Mouse (Mus musculus): ENCODE measurements around the gene Hist1h2ao. TPM values are rescaled to one million over a fixed set of nuclear protein-coding genes. Genes with fewer than 3 reads are reported as not detected.
"Not testable (repeated sequence)": the region's sequence is repeated elsewhere in the genome, so short reads cannot be mapped to it uniquely, and the experiment has no call there.

The Hist1h2ao gene
- total RNA-seq, 2 experiments from 2014 or later, result 1.2 to 2.3 TPM

- intact Hi-C loops (cut with DNase I), result loop anchor here (10.0 kb wide), 1 partner anchor 1856 kb away; the partner anchor contains the start of genes Hist1h2ac and Hist1h2bc
- H3K27ac ChIP-seq, result no peak overlapping the region
- DNase-seq, result no peak
- no peak overlapping the region for H3K4me3 ChIP-seq
- no peak for TF ChIP-seq CTCF (IDR thresholded peaks at IDR 0.05)
Observed at GRCm38 (mm10) chr13:21828511-21828910, 18.2 kb downstream of the Hist1h2ao start.

GRCm38 (mm10) chr13:21830344-21830743, 20.1 kb downstream of the Hist1h2ao start:
- DNase-seq, result no peak
- intact Hi-C loops (cut with DNase I), result no loop called here
- no peak for TF ChIP-seq CTCF (IDR thresholded peaks at IDR 0.05)
- H3K27ac ChIP-seq, result no peak overlapping the region
- H3K4me3 ChIP-seq, result no peak overlapping the region

DNA sequence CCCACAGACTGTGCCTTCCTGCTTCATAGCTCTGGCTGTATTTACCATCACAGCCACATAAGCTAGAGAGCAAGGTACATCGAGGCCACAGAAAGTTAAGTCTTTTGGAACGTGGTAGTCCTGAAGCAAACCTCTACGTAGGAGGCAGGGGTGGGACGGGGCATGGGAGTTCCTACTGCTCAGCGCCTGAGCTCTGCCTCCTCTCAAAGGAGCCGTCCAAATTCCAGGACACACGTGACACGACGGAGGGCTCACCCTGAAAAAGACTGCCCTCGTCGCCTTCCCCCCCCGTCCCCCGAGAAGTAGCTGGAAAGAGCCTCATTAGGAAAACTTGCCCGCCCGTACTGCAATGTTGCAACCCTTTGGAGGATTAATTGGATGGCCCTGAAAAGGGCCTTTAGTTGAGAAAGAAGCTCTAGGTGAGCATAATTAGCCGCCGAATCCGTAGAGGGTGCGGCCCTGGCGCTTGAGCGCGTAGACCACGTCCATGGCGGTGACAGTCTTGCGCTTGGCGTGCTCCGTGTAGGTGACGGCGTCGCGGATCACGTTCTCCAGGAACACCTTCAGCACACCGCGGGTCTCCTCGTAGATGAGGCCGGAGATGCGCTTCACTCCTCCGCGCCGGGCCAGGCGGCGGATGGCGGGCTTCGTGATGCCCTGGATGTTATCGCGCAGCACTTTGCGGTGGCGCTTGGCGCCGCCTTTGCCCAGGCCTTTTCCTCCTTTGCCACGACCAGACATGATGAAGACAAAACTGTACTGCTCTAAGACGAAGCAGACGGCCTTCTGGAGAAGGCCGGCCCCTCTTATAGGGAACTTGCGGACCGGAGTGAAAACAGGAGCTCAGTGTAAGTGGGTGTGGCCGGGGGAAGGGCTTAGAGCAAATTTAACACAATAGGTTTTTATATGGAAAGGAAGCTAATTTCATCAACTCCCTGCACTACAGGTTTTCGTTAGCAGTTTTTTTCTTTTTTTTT, 21.4 kb downstream of the Hist1h2ao start, which contains the start of gene Hist1h4n:
Hist1h4n (minus strand) TSS at position 779 of the 977 bp plus-strand sequence.
- H3K27ac ChIP-seq; DNase-seq; intact Hi-C loops (cut with DNase I): not testable (repeated sequence)
- H3K4me3 ChIP-seq, result peak within 1 kb of the TSS; percentile 42

GRCm38 (mm10) chr13:21833461-21833860, 23.2 kb downstream of the Hist1h2ao start, which contains the start of the genes Hist1h2ap and Hist1h2br:
Hist1h2ap (minus strand) TSS chr13:21833507.
Hist1h2br (plus strand) TSS chr13:21833743.
- intact Hi-C loops (cut with DNase I); H3K4me3 ChIP-seq; H3K27ac ChIP-seq; DNase-seq: not testable (repeated sequence)

DNA sequence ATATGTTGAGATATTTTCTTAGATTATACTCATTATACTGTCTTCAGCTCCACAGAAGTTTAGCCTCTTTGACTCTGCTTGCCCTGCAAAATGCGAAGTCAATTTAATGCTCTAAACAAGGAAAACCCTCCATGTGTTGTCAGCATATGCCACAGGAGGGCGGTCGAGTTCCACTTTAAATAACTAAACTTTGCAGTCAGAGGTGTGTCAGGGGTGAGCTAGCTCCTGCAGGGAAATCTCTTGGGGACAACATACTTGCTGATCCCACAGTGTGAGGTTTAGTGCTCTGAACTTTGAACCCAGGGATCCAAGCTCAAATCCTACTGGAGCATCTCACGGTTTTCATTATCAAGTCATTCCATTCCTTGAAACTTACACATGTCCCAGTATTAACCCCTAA, 30.2 kb downstream of the Hist1h2ao start:
- intact Hi-C loops (cut with DNase I); H3K4me3 ChIP-seq; H3K27ac ChIP-seq; DNase-seq: not testable (repeated sequence)

- DNase-seq; H3K4me3 ChIP-seq; H3K27ac ChIP-seq; intact Hi-C loops (cut with DNase I): not testable (repeated sequence)
Observed at GRCm38 (mm10) chr13:21846356-21846755, 36.1 kb downstream of the Hist1h2ao start.

DNA sequence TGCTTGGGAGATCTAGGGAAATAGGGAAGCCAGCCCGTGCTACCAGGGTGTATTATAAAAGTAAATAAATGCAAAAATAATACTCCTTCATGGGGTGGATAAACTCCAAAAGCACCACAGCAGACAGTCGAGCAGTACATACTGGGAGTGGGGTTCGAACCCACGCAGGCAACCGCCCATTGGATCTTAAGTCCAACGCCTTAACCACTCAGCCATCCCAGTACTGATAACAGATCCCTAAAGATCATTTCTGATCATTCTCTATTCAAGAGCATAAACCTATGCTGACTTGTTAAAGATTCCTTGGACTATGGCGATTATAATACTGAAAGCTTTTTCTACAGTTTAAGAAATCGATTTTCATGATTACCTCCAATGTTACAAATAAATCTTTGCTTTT, 37.6 kb downstream of the Hist1h2ao start:
- intact Hi-C loops (cut with DNase I), result no loop called here
- H3K27ac ChIP-seq, result no peak overlapping the region
- no peak overlapping the region for H3K4me3 ChIP-seq
- TF ChIP-seq CTCF (IDR thresholded peaks at IDR 0.05), result no peak
- no peak for DNase-seq

DNA sequence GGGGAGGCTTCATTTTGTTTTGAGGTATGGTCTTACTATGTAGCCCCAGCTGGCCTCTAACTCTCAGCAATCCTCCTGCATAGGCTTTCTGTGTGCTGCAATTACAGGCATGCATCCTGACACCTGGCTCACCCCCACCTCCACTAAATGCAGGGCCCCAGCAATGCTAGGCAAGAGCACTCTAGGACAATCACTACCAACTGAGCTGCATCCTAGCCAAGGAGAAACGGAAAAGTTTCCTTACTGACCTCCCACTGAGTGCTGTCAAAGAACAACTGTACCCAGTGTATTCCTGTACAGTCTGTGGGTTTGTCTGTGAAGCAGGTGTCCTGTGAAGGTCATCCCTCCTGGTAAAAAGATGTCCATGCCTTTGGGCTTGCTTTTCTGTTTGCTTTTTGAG, 40.4 kb downstream of the Hist1h2ao start:
- not testable (repeated sequence) for H3K27ac ChIP-seq, DNase-seq, H3K4me3 ChIP-seq
- intact Hi-C loops (cut with DNase I), result loop anchor here (10.0 kb wide), 3 partner anchors 94 to 1594 kb away; partner anchors contain the start of gene Zfp184

DNA sequence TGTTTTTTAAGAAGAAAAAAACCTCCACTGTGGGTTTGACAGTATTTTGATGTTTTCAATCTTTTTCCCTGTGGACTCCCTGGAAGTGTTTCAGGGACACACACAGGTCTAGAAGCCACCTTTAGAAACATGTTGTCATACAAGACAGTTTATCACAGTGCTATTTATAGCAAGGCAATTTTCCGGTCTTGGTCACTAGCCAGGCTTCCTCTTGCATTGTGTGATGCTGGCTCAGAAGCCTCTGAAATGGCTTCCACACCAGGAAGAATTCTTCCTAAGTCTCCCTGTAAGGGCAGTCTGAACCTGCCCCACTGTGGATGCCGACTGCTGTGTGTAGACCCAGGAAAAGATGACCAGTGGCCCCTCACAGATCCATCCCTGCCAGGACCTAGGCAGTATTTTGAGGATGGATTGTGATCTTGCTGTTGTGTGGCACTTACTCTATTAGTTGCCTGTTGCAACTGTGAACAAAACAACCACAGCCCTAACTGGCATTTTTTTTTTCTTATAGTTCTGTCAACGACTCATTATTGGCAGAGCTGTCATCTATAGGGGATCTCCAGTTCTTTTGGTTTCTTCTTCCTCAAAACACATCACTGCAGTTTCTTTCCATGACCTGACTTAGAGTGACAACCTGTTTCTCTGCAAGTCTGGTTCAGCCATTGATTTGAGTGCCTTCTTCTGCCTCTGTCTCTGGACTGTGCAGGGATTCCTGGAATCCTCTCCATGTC, 42.1 kb downstream of the Hist1h2ao start:
- TF ChIP-seq CTCF (IDR thresholded peaks at IDR 0.05), result no peak
- H3K4me3 ChIP-seq, result no peak overlapping the region
- DNase-seq, result peak; percentile 39
- peak overlapping the region; percentile 69 for H3K27ac ChIP-seq
- intact Hi-C loops (cut with DNase I), result loop anchor here (10.0 kb wide), 3 partner anchors 92 to 1592 kb away; partner anchors contain the start of gene Zfp184

DNA sequence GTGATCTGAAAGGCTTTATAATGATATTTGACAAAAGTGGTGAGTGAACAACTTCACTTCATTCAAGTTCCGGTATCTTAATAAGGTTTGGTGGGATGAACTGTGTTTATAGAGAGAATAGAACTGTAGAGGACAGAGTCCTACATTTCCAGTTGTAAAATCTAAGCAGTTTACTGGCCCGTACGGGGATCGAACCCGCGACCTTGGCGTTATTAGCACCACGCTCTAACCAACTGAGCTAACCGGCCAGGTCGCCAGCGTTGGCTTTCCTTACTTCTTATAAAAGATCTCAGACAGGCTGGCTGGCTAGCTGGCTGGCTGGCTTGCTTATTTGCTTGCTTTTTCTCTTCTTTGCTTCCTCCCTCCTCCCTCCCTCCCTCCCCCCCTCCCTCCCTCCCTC, 44.9 kb downstream of the Hist1h2ao start:
- peak; percentile 72 for DNase-seq
- no peak overlapping the region for H3K27ac ChIP-seq
- TF ChIP-seq CTCF (IDR thresholded peaks at IDR 0.05), result no peak
- intact Hi-C loops (cut with DNase I), result loop anchor here (10.0 kb wide), 3 partner anchors 90 to 1590 kb away; partner anchors contain the start of gene Zfp184
- H3K4me3 ChIP-seq, result peak overlapping the region; percentile 75

DNA sequence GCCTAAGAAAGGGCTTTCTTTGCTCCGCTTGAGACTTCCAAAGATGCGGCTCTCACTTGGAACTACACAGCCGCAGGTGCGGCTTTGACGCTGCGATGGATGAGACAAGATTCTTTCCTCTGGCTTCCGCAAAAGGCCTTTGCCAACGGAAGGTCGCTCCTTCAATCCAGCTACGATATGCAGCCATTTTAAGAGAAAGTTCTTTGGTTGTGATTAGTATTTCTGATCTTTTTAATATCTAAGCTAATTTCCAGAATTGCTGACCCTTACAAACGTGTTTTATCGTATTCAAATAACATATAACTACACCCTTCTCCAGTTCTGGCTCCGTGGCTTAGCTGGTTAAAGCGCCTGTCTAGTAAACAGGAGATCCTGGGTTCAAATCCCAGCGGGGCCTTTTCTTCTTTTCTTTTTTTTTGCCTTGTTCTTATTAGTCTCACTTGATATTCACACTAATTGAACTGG, 45.5 kb downstream of the Hist1h2ao start:
- Histone ChIP-seq H3K4me3 (peak overlapping the region; percentile 75), H3K27ac (no peak overlapping the region)
- intact Hi-C loops (cut with DNase I), result loop anchor here (10.0 kb wide), 3 partner anchors 89 to 1589 kb away; partner anchors contain the start of gene Zfp184
- DNase-seq, result no peak
- TF ChIP-seq CTCF (IDR thresholded peaks at IDR 0.05), result no peak

Small RNAs within 50 kb of the gene (microRNA-seq; reads per million reads assigned to microRNA genes)
- not detected for gene Gm19658
- gene Gm44346, result not detected
- gene Gm44466, result not detected

Other genes with a start within 250 kb of the Hist1h2ao start
- not detected for gene Olfr1364, start 228.7 kb upstream of the Hist1h2ao start, total RNA-seq (2021)
- gene Olfr1362, start 196.4 kb upstream of the Hist1h2ao start, total RNA-seq (2021), result not detected
- gene Olfr11, start 167.9 kb upstream of the Hist1h2ao start, total RNA-seq (2021), result not detected
- gene Olfr1361, start 147.1 kb upstream of the Hist1h2ao start, total RNA-seq (2021), result not detected
- gene Olfr1360, start 133.1 kb upstream of the Hist1h2ao start, total RNA-seq (2021), result not detected
- not detected for gene Olfr1359, start 112.4 kb upstream of the Hist1h2ao start, total RNA-seq (2021)
- gene Hist1h2bl, start 94.3 kb upstream of the Hist1h2ao start, total RNA-seq (2021), result 1 to 10 TPM; 3.9 to 6.5 TPM
- 1 to 10 TPM in 1 of 2 experiments, not detected in 1; 2.2 TPM for gene Hist1h2ai, start 94.0 kb upstream of the Hist1h2ao start, total RNA-seq (2021)
- 1 to 10 TPM; 1.2 to 2.1 TPM for gene Hist1h3h, start 92.8 kb upstream of the Hist1h2ao start, total RNA-seq (2021)
- 1 to 10 TPM in 1 of 2 experiments, not detected in 1; 1.2 TPM for gene Hist1h2bm, start 88.4 kb upstream of the Hist1h2ao start, total RNA-seq (2021)
- 1 to 10 TPM in 1 of 2 experiments, under 1 TPM in 1; 0.42 to 1.1 TPM for gene Hist1h4j, start 75.4 kb upstream of the Hist1h2ao start, total RNA-seq (2021)
- gene Hist1h4k, start 60.0 kb upstream of the Hist1h2ao start, total RNA-seq (2021), result 10 to 100 TPM; 12.0 to 12.2 TPM
- under 1 TPM in 1 of 2 experiments, not detected in 1; 0.98 TPM for gene Hist1h2ak, start 56.6 kb upstream of the Hist1h2ao start, total RNA-seq (2021)
- gene Hist1h2bn, start 56.3 kb upstream of the Hist1h2ao start, total RNA-seq (2021), result 1 to 10 TPM in 1 of 2 experiments, not detected in 1; 1.4 TPM
- gene Hist1h1b, start 29.8 kb upstream of the Hist1h2ao start, total RNA-seq (2021), result under 1 TPM; 0.45 to 0.69 TPM
- gene Hist1h3i, start 27.1 kb upstream of the Hist1h2ao start, total RNA-seq (2021), result 10 to 100 TPM; 10.1 to 10.3 TPM
- gene Hist1h2an, start 23.2 kb upstream of the Hist1h2ao start, total RNA-seq (2021), result not detected
- 1 to 10 TPM in 1 of 2 experiments, not detected in 1; 1.1 TPM for gene Hist1h2bp, start 23.0 kb upstream of the Hist1h2ao start, total RNA-seq (2021)
- 10 to 100 TPM; 16.2 to 21.6 TPM for gene Hist1h2bq, start 268 bp upstream of the Hist1h2ao start, total RNA-seq (2021)
- gene Hist1h4m, start 1.3 kb downstream of the Hist1h2ao start, total RNA-seq (2021), result 10 to 100 TPM; 50.3 to 50.9 TPM
- 1 to 10 TPM; 4.4 to 5.7 TPM for gene Hist1h4n, start 21.7 kb downstream of the Hist1h2ao start, total RNA-seq (2021)
- 1 to 10 TPM in 1 of 2 experiments, not detected in 1; 1.9 TPM for gene Hist1h2ap, start 23.0 kb downstream of the Hist1h2ao start, total RNA-seq (2021)
- 10 to 100 TPM; 16.0 to 21.3 TPM for gene Hist1h2br, start 23.3 kb downstream of the Hist1h2ao start, total RNA-seq (2021)
- under 1 TPM; 0.17 to 0.36 TPM for gene Zfp184, start 134.6 kb downstream of the Hist1h2ao start, total RNA-seq (2021)
- not detected for gene Pom121l2, start 170.7 kb downstream of the Hist1h2ao start, total RNA-seq (2021)
- gene Prss16, start 199.3 kb downstream of the Hist1h2ao start, total RNA-seq (2021), result not detected
- 1 to 10 TPM in 1 of 2 experiments, not detected in 1; 3.7 TPM for gene Hist1h2ah, start 225.1 kb downstream of the Hist1h2ao start, total RNA-seq (2021)
- 1 to 10 TPM in 1 of 2 experiments, not detected in 1; 2.6 TPM for gene Hist1h2bk, start 225.4 kb downstream of the Hist1h2ao start, total RNA-seq (2021)
- 10 to 100 TPM; 24.1 to 25.0 TPM for gene Hist1h4i, start 230.9 kb downstream of the Hist1h2ao start, total RNA-seq (2021)
- 1 to 10 TPM; 1.1 to 2.3 TPM for gene Hist1h2ag, start 232.5 kb downstream of the Hist1h2ao start, total RNA-seq (2021)
- 1 to 10 TPM; 2.3 to 3.4 TPM for gene Hist1h2bj, start 232.7 kb downstream of the Hist1h2ao start, total RNA-seq (2021)

Data from gastrocnemius, adult 2 months (tissue).